Mouse (Mus musculus): ENCODE measurements at regions not wholly inside any gene's neighbourhood (a gene's known extent, or its start where the extent isn't known, plus 50 kb on each side); places are given as distances from the start of the nearest gene placed in this dataset.

- 94% methylated on average over 1 of the region's 1 CpGs for WGBS
- Histone ChIP-seq H3K4me2 (no peak overlapping the region), H3K9ac (no peak overlapping the region), H3K4me3 (no peak overlapping the region), H3K9me3 (replicated peaks) (no peaks in the 10 kb centered on the region), H3K4me1 (replicated peaks) (no peaks in the 10 kb centered on the region), H3K27me3 (no peaks in the 10 kb centered on the region), H3K36me3 (no peaks in the 10 kb centered on the region), H3K27ac (no peak overlapping the region)
- ATAC-seq (replicated peaks; ENCODE audit: insufficient number of reproducible peaks, insufficient read depth, low FRiP score, low read depth) = no peak
These were observed 56.4 kb downstream of the Rassf10 start for GRCm38 (mm10) chr7:113010150-113010549.

- Histone ChIP-seq H3K4me1 (replicated peaks) (peaks cover 7% of the 10 kb centered on the region), H3K36me3 (no peaks in the 10 kb centered on the region), H3K4me3 (no peak overlapping the region), H3K9me3 (replicated peaks) (no peaks in the 10 kb centered on the region), H3K9ac (no peak overlapping the region), H3K27me3 (no peaks in the 10 kb centered on the region), H3K27ac (no peak overlapping the region), H3K4me2 (no peak overlapping the region)
- no peak for ATAC-seq (replicated peaks; ENCODE audit: insufficient number of reproducible peaks, insufficient read depth, low FRiP score, low read depth)
- WGBS = 30% methylated on average over 8 of the region's 8 CpGs
These were observed 63.5 kb downstream of the Rassf10 start for GRCm38 (mm10) chr7:113017092-113017755.

- H3K27ac ChIP-seq = no peak overlapping the region
- no peaks in the 10 kb centered on the region for H3K27me3 ChIP-seq
- H3K4me2 ChIP-seq = no peak overlapping the region
- no peak overlapping the region for H3K9ac ChIP-seq
- H3K4me3 ChIP-seq = no peak overlapping the region
- no peaks in the 10 kb centered on the region for H3K36me3 ChIP-seq
- no peaks in the 10 kb centered on the region for H3K9me3 ChIP-seq (replicated peaks)
- H3K4me1 ChIP-seq (replicated peaks) = peaks cover 7% of the 10 kb centered on the region
- WGBS = 59% methylated on average over 5 of the region's 5 CpGs
- no peak for ATAC-seq (replicated peaks; ENCODE audit: insufficient number of reproducible peaks, insufficient read depth, low FRiP score, low read depth)
These were observed 67.7 kb downstream of the Rassf10 start for GRCm38 (mm10) chr7:113021412-113021811.

GRCm38 (mm10) chr7:113022516-113022915 is 68.8 kb downstream of the Rassf10 start:
- Histone ChIP-seq H3K9me3 (replicated peaks) (no peaks in the 10 kb centered on the region), H3K27ac (no peak overlapping the region), H3K9ac (no peak overlapping the region), H3K4me3 (no peak overlapping the region), H3K4me2 (no peak overlapping the region), H3K36me3 (no peaks in the 10 kb centered on the region), H3K4me1 (replicated peaks) (peaks cover 2% of the 10 kb centered on the region), H3K27me3 (no peaks in the 10 kb centered on the region)
- WGBS = 21% methylated on average over 2 of the region's 2 CpGs
- no peak for ATAC-seq (replicated peaks; ENCODE audit: insufficient number of reproducible peaks, insufficient read depth, low FRiP score, low read depth)

GRCm38 (mm10) chr7:113025758-113026157 is 72.0 kb downstream of the Rassf10 start:
- Histone ChIP-seq H3K36me3 (no peaks in the 10 kb centered on the region), H3K27me3 (no peaks in the 10 kb centered on the region), H3K4me1 (replicated peaks) (0 out of 2 replicates have a peak, but pooled peaks cover 3% of the 10 kb centered on the region), H3K27ac (no peak overlapping the region), H3K9me3 (replicated peaks) (no peaks in the 10 kb centered on the region), H3K9ac (no peak overlapping the region), H3K4me2 (no peak overlapping the region), H3K4me3 (no peak overlapping the region)
- ATAC-seq (replicated peaks; ENCODE audit: insufficient number of reproducible peaks, insufficient read depth, low FRiP score, low read depth) = no peak
- WGBS = 79% methylated on average over 1 of the region's 1 CpGs

GRCm38 (mm10) chr7:113026290-113027075 is 72.7 kb downstream of the Rassf10 start:
- Histone ChIP-seq H3K9me3 (replicated peaks) (no peaks in the 10 kb centered on the region), H3K4me3 (no peak overlapping the region), H3K4me2 (no peak overlapping the region), H3K27me3 (no peaks in the 10 kb centered on the region), H3K36me3 (no peaks in the 10 kb centered on the region), H3K27ac (no peak overlapping the region), H3K4me1 (replicated peaks) (0 out of 2 replicates have a peak, but pooled peaks cover 3% of the 10 kb centered on the region), H3K9ac (no peak overlapping the region)
- 76% methylated on average over 10 of the region's 10 CpGs for WGBS
- ATAC-seq (replicated peaks; ENCODE audit: insufficient number of reproducible peaks, insufficient read depth, low FRiP score, low read depth) = no peak

- ATAC-seq (replicated peaks; ENCODE audit: insufficient number of reproducible peaks, insufficient read depth, low FRiP score, low read depth) = no peak
- Histone ChIP-seq H3K27me3 (no peaks in the 10 kb centered on the region), H3K4me1 (replicated peaks) (0 out of 2 replicates have a peak, but pooled peaks cover 3% of the 10 kb centered on the region), H3K27ac (no peak overlapping the region), H3K36me3 (no peaks in the 10 kb centered on the region), H3K4me2 (no peak overlapping the region), H3K9ac (no peak overlapping the region), H3K9me3 (replicated peaks) (no peaks in the 10 kb centered on the region), H3K4me3 (no peak overlapping the region)
- WGBS = 61% methylated on average over 5 of the region's 5 CpGs
These were observed 73.5 kb downstream of the Rassf10 start for GRCm38 (mm10) chr7:113027125-113027801.

GRCm38 (mm10) chr7:113030053-113030752 is 76.4 kb downstream of the Rassf10 start:
- no peak overlapping the region for H3K9ac ChIP-seq
- H3K27me3 ChIP-seq = no peaks in the 10 kb centered on the region
- 32% methylated on average over 5 of the region's 5 CpGs for WGBS
- no peaks in the 10 kb centered on the region for H3K36me3 ChIP-seq
- H3K4me2 ChIP-seq = no peak overlapping the region
- no peak overlapping the region for H3K4me3 ChIP-seq
- 0 out of 2 replicates have a peak, but pooled peaks cover 3% of the 10 kb centered on the region for H3K4me1 ChIP-seq (replicated peaks)
- ATAC-seq (replicated peaks; ENCODE audit: insufficient number of reproducible peaks, insufficient read depth, low FRiP score, low read depth) = no peak
- no peak overlapping the region for H3K27ac ChIP-seq
- H3K9me3 ChIP-seq (replicated peaks) = no peaks in the 10 kb centered on the region

GRCm38 (mm10) chr7:113035751-113036150 is 82.0 kb downstream of the Rassf10 start:
- WGBS = 76% methylated on average over 4 of the region's 4 CpGs

GRCm38 (mm10) chr7:113037825-113038613 is 84.3 kb downstream of the Rassf10 start:
- Histone ChIP-seq H3K4me2 (no peak overlapping the region), H3K9me3 (replicated peaks) (no peaks in the 10 kb centered on the region), H3K36me3 (no peaks in the 10 kb centered on the region), H3K4me3 (no peak overlapping the region), H3K27ac (no peak overlapping the region), H3K4me1 (replicated peaks) (no peaks in the 10 kb centered on the region), H3K9ac (no peak overlapping the region), H3K27me3 (no peaks in the 10 kb centered on the region)
- WGBS = 65% methylated on average over 12 of the region's 12 CpGs
- no peak for ATAC-seq (replicated peaks; ENCODE audit: insufficient number of reproducible peaks, insufficient read depth, low FRiP score, low read depth)

More at GRCm38 (mm10) chr7:113035751-113036150, 82.0 kb downstream of the Rassf10 start:
- Histone ChIP-seq H3K9me3 (replicated peaks) (no peaks in the 10 kb centered on the region), H3K27ac (no peak overlapping the region), H3K4me3 (no peak overlapping the region), H3K4me1 (replicated peaks) (no peaks in the 10 kb centered on the region), H3K4me2 (no peak overlapping the region), H3K36me3 (no peaks in the 10 kb centered on the region), H3K9ac (no peak overlapping the region), H3K27me3 (no peaks in the 10 kb centered on the region)
- ATAC-seq (replicated peaks; ENCODE audit: insufficient number of reproducible peaks, insufficient read depth, low FRiP score, low read depth) = no peak
